Mouse (Mus musculus) neutrophil, adult 5-6 weeks (primary cell): ENCODE data around the gene Fryl. TPM values are rescaled to one million over a fixed set of nuclear protein-coding genes. Genes with fewer than 3 reads are reported as not detected.

Source experiments
- ATAC-seq: fragments of 151-379, 151-347 bp; 2 replicates; pipeline ENCODE4 v1.8.0; 2017; ENCODE audit warnings: mild to moderate bottlenecking, moderate TSS enrichment; ENCODE audit not compliant: insufficient number of reproducible peaks, poor library complexity, low FRiP score, severe bottlenecking; ENCODE audit errors: extremely low read depth
- total RNA-seq: library from RNA; stranded (forward); fragments of 200-1000 nt; gene quantifications from 2 replicates; pipeline ENCODE4 v1.2.3, GENCODE M21; 2017

Fryl gene
- total RNA-seq, 1 experiment from 2014 or later: 144 TPM

GRCm38 (mm10) chr5:73137561-73137960 lies 118.9 kb downstream of the Fryl start:
- ATAC-seq: no peak

GRCm38 (mm10) chr5:73135959-73136358 lies 120.5 kb downstream of the Fryl start:
- ATAC-seq: no peak

DNA sequence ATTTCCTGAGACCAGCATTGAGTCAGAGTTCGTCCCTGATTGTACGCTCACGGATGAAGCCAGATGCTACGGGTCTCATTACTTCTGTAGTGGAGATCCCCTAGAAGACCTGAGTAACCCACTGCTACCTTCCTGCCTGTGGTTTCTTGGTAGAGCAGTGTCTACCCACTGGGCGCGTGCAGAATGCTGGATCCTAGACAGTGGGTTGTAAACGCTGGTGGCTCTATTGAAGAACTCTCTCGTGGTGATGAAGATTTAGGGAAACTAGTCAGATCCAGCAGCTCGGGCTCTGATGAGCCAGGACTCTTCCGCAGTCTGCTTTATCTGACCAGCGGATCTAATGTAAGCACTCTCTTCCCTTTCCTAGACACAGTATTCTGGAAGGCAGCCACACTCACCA lies 121.3 kb downstream of the Fryl start:
- ATAC-seq: no peak

DNA sequence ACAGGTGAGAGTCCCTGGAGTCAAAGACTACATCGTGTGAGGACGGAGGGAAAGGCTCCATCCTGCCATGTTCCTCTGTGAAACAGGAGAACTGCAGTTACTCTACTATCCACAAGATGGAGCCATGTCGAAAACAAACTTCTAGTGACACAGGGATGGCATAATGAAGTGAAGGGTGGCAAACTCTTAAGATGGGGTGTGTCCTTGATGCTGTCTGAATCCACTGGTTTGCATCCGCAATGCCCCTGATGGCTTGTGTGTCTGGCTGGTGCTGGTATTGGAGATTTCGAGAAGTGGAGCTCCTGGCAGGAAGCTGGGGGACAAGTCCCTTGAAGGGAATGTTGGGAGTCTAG lies 122.6 kb downstream of the Fryl start:
- ATAC-seq: peak; percentile 63; the same call in 1 of the 2 replicates

DNA sequence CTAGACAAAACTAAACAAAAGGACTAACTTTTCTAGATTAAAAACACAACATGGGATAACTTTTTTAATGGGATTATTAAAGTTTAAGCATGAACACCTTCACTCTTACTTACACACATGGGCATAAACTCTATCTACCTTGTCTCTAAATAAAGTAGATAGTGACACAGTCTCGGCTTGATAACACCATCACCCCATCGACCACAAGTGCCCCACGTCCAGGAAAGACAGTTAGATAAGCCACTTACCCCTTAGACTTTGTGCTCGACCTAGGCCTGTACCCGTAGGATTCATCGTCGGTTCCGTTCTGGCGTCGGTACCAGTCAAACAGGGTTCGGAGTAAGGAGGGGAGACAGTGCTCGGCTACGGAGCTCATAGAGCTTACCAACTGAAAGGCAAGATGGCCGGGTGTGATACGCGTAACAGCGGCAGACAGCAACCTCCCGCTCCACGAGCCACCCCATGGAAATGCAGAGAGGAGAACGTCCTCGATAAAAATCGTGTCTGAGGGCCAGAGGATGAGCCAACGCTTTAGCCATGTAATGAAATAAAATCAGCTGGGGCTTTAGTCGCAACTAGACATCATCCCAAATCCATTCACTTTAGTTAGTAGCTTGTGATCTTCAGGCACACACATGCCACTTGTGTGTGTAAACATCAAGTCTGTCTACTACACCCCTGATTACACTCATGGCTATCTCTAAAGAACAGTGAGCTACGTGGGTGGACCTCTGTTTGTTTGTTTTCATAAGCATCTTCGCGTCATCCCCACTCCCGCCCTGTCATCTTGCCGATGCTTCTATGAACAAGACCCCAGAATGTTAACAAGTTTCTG lies 123.2 kb downstream of the Fryl start:
- ATAC-seq: no peak

DNA sequence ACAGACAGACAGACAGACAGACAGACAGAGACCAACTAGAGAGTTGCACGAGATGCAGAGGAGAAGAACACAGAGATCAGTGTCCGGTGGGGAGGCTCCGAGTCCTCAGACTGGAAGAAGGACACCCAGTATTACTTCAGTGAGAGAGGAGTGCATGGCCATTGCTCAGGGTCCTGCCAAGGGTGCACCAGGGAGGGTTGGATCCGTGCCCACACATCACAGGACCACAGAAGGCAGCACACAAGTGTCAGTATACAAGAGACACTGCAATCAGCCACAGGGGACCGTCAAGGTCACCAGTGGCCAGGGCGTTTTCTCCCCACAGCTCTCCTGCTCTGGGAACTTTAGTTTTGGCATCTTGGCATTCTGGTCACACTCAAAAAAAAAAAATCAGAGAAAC lies 125.4 kb downstream of the Fryl start:
- ATAC-seq: no peak

DNA sequence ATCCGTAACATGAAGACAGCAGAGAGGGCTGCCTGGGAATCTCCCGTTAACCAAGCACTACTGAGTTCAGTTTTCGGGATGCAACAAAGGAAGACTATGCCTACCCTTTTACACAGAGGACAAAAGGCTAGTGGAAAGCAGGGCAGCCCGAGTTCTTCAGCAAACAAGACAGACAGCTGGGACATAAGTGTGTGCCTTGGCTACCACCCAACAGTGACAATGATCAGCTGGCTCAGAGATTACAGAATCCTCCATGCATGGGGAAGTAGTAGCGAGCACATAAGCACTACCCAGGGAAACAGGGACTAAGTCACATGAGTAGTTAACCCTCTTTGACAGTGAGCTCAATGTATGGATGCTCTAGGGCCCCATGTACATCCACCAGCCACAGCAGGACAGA lies 126.5 kb downstream of the Fryl start:
- no peak for ATAC-seq

GRCm38 (mm10) chr5:73119969-73120725 lies 136.3 kb downstream of the Fryl start:
- ATAC-seq: no peak

- no peak for ATAC-seq
Measured at GRCm38 (mm10) chr5:73119524-73119923, 136.9 kb downstream of the Fryl start.

DNA sequence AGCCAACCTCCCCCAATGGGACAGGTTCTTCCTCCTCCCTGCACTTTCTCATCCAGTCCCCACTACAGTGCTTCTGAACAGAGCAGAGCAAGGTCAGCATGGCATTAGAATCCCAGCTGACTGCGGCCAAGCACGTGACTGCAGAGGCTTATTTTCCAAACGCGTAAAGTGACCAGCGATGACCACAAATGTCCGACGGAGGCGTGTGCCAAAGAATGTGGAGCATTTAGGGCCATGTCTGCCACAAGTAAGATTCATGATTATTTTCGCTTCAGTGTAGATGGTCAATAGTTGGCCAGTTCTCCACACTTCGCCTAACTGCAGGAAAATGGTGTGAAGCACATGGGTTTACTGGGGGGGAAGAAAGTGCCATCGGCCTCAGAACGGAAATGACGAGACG lies 137.6 kb downstream of the Fryl start:
- no peak for ATAC-seq

DNA sequence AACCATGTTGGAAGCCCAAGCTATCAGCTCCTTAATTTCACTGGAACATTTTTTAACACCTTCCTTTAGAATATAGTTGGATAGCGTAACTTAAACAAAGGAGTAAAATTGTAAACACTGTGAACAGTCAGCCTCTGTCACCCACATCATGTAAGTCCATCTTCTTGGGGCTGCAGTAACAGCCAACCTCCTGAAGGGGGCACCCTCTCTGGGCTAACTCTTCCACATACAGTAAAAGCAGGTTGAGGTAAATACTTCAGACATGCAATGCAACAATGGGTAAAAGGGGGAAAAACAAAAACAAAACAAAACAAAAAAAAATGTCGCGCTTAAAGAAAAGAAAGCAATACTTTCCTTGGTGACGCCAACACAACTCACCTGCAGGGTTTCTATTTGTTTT lies 141.5 kb downstream of the Fryl start:
- 0 out of 2 replicates have a peak, but pooled peaks have one; percentile 44 for ATAC-seq

DNA sequence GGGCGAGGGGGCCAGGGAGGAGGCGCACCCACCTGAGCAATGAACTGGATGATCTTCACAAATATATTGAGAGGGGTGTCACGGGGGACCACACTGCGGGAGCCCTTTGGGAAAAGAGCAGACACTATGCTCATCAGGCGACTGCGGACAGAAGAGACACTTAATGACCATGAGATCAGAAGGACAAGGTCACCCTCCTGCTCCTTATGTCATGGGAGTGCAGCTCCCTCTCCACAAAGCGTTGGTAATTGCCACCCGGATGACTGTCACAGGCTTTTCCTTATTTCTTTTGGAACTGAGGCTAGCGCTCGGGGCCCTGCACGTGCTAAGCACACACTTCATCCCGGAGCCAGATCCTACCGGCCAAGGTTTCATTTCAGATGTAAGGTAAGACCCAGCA lies 144.1 kb downstream of the Fryl start:
- no peak for ATAC-seq

- ATAC-seq: no peak
Measured at GRCm38 (mm10) chr5:73103657-73104056, 152.8 kb downstream of the Fryl start.

DNA sequence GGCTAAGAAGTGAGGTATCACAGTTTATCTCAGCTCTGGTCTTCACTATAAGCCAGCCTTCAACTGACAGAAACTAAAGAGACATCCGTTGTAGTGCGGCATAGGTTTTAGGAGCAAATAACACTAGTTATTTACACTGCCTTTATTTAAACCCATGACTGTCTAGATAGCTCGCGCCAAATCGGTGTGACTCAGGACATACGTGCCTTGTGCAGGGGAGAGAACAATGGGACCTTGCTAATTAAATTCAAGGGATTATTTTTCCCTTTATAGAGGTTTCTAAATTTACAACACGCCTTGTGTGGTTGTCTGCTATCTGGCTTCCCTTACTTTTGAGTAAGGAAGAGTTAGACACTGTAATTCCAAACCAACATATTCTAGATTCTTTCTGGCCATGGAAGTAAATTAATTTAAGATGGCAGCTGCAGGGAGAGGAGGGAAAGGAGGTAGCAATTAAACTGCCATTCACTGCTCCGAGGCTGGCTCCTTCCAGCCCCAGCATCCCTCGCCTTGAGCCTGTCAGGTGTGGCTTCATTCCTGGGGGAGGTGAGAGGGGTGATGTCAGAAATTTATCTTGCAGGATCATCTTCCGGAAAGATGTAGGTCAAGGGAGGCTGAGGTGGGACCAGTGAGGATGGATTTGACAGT lies 154.0 kb downstream of the Fryl start:
- no peak for ATAC-seq

DNA sequence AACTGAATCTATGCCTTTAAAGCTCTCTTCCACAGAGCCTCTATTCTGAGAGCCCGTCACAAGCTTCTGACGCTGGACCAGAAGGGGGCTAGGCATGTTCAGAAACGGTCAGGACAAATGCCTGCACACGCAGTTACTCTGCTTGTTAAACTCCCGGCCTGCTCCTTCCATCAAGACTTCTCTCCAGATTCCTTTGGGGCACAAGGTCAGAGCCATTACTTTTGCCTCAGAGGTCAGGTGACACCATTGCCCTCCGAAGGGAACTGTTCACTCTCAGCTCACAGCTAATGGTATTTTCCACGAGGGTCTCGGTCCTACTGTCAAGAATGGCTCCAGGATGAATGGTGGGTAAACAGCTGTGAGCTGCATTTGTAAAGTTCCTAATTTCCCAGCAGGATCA lies 164.2 kb downstream of the Fryl start:
- ATAC-seq: no peak

DNA sequence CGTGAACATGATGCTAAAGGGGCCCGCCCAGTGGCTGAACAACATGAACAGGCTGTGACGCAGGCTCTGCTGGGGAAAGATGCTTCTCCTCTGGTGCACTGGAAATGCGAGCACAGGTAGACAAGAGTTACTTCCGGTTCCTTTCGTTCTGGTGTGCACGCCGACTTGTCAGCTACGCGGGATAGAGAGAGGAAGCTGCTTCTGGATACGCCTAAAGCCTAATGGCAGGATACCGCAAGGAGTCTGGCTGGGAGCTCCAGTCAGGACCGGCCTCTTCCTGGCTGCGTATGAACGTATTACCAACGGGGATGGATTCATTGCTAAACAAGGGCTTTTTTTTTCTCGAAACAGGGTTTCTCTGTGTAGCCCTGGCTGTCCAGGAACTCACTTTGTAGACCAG lies 167.3 kb downstream of the Fryl start:
- ATAC-seq: no peak

- ATAC-seq: no peak
Measured at GRCm38 (mm10) chr5:73081496-73081895, 174.9 kb downstream of the Fryl start.

GRCm38 (mm10) chr5:73079801-73080200 lies 176.6 kb downstream of the Fryl start:
- no peak for ATAC-seq

GRCm38 (mm10) chr5:73071319-73071718 lies 185.1 kb downstream of the Fryl start:
- ATAC-seq: peak; percentile 49; the same call in 1 of the 2 replicates

GRCm38 (mm10) chr5:73066946-73067345 lies 189.5 kb downstream of the Fryl start:
- ATAC-seq: no peak
